Mouse (Mus musculus) spleen, postnatal 36 days (tissue): ENCODE measurements around the gene Ccdc28a.

ENCODE experiments used
- DNase-seq, 2 experiments: peaks; one replicate each; pipeline ENCODE4 v3.0.0; 2022; ENCODE audit warnings: low spot score in 2 of 2, mixed read lengths in 1 of 2

Ccdc28a gene

DNA sequence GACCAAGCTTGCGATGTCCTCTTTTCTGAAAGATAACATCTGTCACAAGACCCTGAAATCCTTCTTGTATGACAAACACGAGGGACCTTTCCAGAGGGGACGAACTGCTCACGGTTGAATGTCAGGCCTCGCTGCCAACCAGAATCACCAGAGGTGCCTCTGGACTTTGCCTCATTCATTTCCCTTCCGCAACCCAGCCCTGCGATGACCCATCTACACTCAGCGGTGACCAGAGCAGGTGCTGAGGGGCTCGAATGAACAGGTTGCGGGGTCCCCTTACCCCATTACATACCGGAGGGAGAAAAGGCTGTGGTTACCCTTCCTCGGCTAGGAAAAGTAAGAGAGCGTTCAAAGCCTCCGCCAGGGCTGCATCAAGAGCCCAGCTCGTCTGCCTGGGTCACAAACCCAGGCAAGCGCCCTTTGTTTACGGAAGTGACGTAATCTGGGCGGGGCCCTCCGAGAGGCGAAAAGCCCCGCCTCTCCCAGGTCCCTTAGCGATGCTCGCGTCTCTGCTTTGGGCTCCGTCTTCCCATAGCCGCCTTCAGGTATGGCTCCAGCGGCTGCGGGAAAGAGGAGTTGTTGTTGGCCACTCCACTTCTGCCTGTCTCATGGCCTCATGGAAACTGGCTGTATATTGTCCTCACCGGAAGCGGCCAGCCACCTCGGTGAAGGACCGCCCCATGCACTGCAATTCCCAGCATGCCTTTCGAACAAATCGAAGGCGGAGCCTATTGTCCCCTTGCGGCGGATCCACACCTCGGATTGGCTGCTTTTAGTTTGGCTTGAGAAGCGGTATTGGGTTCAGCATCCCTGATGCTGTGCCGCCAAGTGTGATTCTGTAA, at the start of gene Ccdc28a:
Ccdc28a (minus strand) TSS at position 439 of the 842 bp plus-strand sequence.
- peak; percentile 91 to 93 for DNase-seq

DNA sequence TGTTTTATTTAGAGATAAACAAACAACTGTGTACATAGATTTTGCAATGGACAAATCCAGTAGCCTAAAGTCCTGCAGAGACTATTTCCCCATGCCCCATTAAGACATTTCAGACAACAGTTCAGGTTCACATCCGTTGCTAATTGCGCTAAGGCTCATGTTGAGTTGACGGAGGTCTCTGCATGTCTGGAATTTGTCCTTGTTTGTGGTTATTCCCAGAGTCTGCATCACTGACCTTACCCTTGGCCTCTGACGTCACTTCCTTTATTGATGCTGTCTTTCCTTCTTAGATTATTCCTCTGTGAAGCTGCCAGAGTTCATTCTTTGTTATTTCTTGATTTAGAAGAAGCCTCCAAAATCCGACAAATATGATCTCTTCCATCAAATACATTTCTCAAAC, 49.2 kb upstream of the Ccdc28a start:
- no peak for DNase-seq

DNA sequence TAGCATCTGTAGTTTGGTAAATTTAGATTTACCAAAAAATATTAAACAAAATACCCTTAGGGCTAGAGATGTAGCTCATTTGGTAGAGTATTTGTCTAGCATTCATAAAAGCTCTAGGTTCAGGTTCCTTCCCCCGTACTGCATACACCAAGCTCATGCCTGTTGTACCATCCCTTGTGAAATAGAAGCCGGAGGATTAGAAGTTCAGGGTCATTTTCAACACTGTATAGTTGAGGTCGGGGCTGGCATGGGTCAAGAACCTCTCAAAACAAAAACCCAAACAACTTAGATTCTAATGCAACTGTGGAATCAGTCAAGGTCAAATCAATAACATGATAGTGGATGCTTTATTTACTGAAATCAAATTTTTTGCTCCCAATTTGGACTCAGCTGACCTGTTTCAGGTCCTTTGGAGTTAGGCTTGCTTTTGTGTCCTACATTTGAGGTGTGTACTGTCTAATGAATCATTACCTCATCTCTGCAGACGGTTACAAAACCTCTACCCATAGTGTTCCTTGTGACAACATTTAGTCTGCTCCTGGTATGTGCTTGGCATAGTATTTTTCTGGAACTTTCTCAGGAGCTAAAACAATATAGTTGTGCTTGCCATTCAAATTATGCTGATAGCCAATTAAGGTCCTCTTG, 41.4 kb upstream of the Ccdc28a start:
- no peak for DNase-seq

DNA sequence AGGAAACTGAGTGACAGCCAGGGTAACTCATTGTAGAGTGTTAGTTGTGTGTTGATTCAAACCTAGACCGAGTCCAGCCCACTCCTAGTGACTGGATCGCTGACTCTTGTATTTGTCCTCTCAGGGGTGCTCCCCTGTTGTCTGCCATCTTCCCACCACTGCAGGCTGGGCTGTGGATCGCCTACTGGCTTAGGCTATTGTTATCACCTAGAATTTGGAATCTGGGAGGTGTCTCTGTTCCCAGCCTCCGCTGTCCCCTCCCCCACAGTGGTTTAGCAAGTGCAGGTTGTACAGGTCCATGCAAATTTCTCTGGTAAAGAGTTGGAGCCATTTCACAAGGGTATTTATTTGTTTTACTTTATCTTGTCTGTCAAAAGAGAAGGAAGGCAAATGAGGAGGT, 16.5 kb upstream of the Ccdc28a start:
- no peak for DNase-seq

DNA sequence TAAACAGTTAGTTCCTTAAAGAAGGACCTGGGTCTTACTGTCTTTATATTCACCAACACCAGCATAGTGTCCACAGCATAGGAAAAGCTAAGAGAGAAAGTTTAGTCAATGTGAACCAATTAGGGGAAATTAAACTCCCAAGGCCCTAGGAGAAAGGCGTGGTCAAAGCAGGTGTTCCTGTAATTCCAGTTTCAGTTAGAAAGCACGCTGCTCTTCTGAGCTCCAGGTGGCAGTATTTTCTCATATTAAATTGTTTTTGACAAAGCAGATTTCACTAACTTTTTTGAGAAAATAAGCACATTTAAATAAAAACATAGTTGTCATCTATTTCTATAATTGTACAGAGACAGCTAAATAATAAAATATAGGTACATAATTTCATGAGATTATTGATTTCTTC, 8.8 kb upstream of the Ccdc28a start:
- DNase-seq, result peak in 1 of 2 experiments; percentile 16

DNA sequence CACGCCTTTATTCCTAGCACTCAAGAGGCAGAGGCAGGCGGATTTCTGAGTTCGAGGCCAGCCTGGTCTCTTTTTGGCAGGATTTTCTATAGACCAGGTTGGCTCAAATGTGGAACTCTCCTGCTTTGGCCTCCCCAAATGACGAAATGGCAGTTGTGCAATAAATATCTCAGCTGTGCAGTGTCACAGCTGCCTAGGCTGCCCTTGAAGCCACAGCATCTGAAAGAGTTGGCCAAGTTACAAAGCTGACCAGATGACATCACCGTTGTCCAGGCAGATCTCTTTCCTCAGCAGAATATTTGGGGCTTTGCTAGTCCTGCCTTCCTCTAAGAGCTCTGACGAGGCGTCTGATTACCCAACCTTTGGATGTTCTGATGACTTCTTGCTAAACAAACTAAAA, 2.4 kb upstream of the Ccdc28a start:
- no peak for DNase-seq

DNA sequence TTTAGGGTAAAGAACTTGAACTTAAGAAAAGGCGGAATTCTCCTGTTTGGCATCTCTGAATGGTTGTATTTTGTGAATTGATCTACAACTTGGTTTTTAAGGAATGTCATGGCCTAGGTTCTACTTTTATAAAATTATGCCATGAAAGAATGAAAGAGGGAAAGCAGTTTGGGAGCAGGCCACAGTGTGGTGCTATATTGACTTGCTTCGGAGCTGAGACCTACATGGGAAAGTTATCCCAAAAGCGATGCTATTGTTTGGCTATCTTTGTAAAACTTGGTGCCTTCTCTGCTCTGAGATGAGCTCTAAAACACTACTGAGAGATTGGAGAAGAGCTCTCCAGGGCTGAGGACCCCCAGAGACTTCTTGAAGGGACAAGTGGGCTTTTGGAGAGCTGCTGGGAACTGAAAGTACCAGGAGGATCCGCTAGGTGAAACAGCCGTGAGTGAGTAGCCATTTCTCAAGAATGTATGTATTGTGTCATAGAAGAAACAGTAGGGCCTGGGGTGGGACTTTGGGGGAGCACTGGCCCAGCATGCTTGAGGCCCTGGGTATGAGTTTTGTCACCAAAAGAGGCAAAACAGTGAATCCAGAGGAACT, 1.6 kb upstream of the Ccdc28a start:
- no peak for DNase-seq

DNA sequence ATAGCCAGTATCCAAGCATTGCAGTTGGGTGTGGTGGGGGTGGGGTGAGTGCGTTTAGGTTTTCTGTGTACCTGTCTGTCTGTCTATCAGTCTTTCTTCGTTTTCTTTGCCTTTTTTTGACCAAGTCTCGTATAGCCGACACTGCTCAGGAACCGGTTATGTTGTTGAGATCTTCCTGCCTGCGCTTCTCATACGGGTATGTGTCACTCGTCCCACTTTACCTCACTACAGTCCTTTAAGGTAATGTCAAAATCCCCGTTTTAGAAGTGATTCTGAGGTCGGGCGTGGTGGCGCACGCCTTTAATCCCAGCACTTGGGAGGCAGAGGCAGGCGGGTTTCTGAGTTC, 577 bp upstream of the Ccdc28a start:
- no peak for DNase-seq

DNA sequence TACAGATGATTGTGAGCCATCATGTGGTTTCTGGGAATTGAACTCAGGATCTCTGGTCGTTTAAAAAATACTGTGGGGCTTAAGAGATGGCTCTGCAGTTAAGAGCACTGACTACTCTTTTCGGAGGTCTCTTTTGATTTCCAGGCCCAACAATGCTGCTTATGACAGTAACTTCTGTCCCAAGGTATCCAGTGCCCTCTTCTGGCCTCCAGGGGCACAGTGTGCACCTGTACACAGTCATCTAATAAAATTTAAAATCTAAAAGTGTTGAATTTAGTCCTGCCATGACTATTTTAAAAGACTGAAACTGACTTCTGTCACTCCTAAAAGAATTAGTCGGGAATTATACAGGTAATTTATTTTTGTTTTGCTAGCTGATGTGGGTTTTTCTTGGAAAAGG, 907 bp downstream of the Ccdc28a start:
- DNase-seq, result no peak

DNA sequence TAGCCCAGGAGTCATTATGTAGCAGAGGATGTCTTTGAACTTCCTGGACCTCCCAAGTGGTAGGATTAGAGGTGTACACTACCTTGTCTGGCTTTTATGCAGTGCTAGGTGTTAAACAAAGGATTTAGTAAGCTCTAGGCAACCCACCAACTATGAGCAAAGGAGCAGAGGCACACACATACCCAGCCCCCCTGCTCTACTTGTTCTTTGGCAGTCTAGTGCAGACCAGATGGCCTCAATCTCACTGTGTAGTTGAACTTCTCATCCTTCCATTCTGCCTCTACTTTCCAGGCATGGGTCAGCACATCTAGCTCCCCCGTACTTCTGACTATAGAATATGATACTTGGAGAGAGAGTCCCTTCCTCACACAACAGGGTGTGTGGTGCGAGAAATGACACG, 10.4 kb downstream of the Ccdc28a start:
- no peak for DNase-seq

DNA sequence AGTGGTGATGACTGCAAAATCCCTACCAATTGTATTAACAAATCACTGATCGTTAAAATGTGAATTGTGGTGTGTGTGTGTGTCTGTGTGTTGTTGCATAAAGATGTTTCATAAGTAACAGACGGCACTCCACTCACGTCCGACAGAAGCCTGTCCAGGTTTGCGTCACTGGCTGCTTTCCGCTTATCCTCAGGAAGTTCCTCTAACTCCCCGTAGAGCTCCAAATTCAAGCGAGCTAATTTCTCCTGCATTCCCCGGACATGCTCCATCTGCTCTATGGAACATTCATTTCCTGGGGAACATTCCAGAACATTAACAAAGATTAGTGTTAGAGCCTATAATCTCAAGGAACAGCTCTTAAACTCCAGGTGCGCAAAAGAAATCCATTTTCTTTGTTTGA, 15.4 kb downstream of the Ccdc28a start:
- no peak for DNase-seq

DNA sequence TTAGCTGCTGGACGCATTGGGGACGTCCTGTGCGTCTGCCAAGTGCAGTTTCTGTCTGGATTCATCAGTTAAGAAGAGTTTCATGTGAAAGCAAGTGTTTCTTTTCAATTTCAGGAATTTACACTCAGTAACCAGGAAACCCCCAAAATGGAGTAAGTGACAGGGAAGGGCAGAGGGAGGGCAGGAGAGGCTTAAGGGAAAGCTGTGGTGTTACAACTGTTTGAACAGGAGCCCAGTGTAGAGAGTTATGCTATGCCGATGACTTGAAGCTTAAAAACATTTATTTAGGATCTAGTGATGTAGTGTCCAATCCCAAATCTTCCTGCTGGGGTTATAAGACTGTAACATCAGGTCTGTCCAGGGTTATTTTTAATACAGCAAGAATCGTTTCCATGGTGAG, 20.7 kb downstream of the Ccdc28a start:
- DNase-seq, result no peak

DNA sequence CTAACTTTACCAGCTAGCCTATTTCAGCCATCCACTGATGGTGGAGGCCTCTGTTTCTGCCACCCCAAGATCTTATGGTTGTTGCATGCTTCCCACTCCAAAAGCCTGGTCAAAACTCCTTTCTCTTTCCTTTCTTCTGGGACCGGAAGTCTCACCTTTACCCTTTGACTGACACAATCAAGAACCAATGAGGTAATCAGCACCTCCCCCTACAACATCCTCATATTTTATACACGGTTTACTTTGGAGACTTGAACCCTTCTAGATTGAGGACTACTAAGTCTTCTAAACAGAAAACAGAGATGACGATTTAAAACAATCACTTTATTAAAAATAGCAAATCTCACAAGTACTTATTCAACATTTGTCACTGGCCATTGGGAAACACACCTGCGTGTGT, 21.4 kb downstream of the Ccdc28a start:
- DNase-seq, result no peak

DNA sequence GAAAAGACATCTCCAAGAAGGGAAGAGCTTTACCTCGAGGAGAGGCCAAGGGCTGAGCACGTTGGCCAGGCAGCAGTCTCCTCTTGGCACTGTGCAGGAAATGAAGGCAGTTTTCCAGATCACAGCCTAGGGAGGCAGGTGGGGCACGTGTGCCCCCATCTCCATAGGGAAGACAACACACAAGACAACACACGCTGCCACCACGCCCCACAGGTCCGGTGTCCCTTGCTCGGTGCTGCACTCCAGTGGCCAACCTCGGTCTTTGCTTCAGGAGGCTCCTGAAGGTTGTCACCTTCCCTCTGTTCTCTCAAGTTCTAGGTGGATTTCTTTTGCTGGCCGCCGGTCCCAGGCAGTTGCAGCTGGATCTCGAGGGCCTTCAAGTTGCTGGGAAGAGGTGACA, 24.1 kb downstream of the Ccdc28a start, which contains the start of gene Ect2l:
Ect2l (minus strand) TSS at position 165 of the 400 bp plus-strand sequence.
- no peak for DNase-seq

DNA sequence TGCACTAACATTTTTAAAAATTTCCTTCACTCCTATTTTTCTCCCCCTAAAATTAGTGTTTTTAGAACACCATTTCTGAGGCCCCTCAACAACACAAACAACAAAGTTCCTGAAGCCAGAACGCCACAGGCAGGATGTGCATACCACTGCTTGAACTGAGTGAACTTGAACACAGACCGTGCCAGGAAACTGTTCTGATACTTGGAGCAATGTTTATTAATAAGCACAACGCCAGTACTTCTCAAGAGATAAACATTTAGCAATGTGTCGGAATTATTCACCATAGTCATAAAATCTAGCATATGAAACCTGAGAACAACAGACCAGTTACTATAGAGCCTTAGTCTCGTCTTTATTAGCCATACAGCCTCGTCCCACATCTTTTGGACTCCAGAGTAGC, 24.7 kb downstream of the Ccdc28a start:
- no peak for DNase-seq

DNA sequence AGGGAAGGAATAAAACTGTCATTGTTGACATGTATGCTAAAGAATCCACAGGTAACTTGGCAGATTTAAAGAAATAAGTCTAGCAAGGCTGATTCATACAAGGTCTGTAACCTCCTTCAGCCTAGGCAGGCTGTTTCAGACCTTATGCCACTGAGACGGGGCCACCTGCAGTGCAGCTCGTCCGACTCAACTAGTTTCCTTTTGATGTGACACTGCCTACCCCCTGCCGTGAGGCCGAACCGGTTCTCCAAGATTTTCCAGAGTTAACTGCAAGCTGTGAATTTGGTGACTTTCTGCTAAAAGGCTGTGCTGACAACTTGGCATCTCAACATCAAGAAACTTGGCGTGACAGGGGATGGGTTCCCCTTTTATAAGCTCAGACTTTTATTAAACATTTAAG, 30.7 kb downstream of the Ccdc28a start:
- no peak for DNase-seq

DNA sequence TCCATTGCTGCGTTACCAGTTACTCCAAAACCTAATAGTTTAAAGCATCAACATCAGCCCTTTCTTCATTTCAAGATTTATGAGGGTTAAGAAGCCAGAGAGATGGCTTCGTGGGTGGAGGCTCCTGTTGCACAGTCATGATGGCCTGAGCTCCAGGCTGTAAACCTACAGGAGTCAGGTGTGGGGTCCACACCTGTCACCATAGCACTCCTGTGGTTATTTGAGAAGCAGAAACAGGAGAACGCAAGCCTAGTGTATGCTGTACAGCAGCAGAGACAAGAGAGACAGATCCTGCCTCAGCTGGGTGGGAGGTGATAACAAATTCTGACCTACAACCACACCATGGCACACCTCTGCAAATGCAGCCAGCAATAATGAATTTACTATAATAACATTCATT, 32.4 kb downstream of the Ccdc28a start:
- no peak for DNase-seq

DNA sequence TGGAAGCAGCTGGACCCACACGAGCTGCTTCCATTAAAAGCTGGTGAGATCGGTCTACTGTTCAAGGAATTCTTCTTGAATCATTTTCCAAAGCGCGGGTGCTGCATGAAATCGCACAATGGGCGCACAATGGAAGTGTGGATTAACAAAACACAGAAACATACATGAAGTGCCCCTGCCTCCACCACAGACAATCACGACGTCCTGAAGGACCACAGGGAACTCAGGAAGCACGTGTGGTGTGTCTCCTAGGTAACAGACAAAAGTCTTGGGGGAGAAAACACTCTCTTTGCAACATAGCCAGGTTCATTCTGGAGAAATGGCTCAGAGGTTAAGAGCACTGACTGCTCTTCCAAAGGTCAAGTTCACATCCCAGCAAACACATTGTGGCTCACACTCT, 34.1 kb downstream of the Ccdc28a start:
- no peak for DNase-seq

DNA sequence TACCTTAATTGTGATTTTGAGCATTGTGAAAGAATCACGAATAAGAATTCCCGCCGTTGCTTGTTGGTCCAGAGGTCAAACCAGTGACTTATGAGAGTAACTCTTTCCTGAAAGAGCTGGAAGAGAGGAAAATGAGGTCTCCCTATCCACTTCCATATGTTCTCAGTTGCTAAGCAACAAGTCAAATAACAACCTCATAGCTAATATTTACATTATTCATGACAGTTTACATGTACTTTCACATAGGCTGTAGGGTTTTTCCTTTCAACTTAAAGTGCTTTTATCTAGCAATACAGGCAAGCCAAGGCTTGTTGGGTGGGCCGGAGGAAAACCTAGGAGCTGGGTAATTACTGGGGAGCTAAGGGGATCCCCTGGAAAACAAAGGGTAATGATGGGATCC, 34.9 kb downstream of the Ccdc28a start:
- no peak for DNase-seq

DNA sequence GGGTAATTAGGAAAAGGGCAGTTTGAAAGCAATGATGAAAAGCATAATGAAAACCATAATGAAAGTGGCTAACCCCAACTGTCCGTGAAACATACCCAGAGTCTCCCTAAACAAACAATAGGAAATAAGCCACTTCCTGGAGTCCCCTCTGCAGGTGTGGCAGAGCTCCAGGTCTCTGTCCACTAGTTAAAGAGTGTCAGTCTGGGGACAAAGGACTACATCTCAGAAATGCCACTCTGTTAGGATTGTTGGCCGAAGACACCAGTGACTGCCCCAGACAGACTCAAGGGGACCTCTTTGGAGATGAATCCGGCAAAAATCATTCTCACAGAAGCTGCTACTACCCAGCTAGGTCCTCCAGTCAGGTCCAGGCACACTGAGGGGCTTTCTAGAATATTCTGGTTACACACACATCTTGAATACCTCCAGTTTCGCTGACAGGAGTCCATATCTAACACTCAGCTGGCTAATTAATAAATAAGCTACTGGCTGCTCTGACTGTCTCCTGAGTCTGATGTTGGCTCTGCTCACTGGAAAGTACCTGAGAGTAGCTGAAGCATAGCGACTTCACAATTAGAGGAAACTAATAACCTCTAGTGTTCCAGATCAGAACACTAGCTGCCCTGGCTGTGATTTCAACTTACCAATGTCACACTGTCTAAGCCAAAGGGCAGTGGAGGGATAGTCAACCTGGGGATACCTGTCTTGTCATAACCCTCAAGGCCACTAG, 36.3 kb downstream of the Ccdc28a start:
- no peak for DNase-seq

DNA sequence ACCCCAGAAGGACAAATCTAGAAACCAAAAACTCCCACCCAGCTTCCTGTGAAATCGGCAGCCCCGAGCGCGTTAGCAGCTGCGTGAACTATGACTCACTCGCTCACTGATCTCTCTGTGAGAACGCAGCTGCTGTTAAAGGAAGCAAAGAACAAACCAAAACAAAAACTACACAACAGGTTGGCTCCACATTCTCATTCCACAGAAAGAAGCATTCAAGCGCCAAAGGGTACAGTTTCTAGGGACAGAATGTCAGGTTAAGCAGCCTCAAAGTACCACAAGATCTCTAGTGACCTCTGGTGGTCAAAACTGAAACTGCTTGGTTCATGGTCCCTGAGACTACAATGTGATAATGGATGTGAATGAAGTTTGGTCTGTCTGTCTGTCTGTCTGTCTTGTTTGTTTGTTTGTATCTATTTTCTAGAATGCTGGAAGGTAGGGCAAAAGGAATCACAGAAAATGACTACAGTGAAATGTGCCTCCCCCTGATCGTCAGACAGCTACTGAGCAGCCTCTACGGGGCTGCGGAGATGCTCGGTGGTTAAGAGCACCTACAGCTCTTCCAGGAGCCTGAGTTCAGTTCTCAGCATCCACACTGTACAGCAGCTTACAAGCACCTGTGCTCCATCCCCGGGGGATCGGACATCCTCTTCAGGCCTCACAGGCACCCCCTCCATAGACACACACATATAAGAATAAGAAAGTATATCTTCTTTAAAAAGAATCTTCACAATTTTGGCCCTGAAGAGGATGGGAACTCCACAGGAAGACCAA, 37.4 kb downstream of the Ccdc28a start:
- DNase-seq, result peak; percentile 45 to 56

DNA sequence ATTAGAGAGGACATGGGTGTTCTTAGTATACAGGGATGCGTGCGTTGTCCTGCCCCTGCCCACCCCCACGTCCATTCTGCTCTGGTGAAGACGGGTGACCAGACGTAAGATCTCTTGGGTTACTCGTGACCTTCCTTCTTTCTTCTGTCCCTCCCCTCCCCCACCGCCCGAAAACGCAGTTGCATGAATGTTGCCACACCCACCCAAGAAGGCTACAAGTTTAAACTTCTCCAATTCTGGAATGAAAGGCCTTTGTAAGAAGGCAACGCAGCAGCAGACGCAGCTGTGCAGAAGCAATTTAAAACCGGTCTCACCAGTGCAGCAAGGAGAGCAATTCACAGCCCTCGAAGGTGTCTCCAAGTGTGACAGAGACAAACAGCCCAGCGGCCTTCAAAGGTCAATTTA, 40.1 kb downstream of the Ccdc28a start:
- DNase-seq, result peak in 1 of 2 experiments; percentile 15
